Mouse (Mus musculus) myocyte (in vitro differentiated cells): ENCODE data around the gene Bik. TPM values are rescaled to one million over a fixed set of nuclear protein-coding genes. Genes with fewer than 3 reads are reported as not detected.

Experiments used
- H3K27me3 ChIP-seq: one replicate; pipeline ENCODE4 v1.6.1; 2011; ENCODE audit not compliant: control insufficient read depth, insufficient read depth, insufficient read length
- H3K36me3 ChIP-seq: one replicate; pipeline ENCODE4 v1.6.1; 2011; ENCODE audit not compliant: control insufficient read depth, insufficient read depth
- H3K4me2 ChIP-seq: one replicate; pipeline ENCODE4 v1.6.1; 2011; ENCODE audit warnings: low read depth, control low read depth
- H3K4me3 ChIP-seq: one replicate; pipeline ENCODE4 v1.5.1; 2011; ENCODE audit warnings: mild to moderate bottlenecking, control low read depth, moderate library complexity
- H3K79me2 ChIP-seq: one replicate; pipeline ENCODE4 v1.6.1; 2011; ENCODE audit not compliant: control insufficient read depth, insufficient read depth
- H3ac ChIP-seq: one replicate; pipeline ENCODE4 v1.6.1; 2011; ENCODE audit not compliant: control insufficient read depth, insufficient read length
- CEBPB ChIP-seq: IDR thresholded peaks from 2 replicates; pipeline ENCODE4 v1.6.1; 2011; ENCODE audit warnings: mild to moderate bottlenecking, moderate library complexity; ENCODE audit not compliant: poor library complexity, insufficient read depth, severe bottlenecking
- E2F4 ChIP-seq: IDR thresholded peaks from one replicate; pipeline ENCODE4 v1.6.1; 2011; ENCODE audit warnings: mild to moderate bottlenecking, control low read depth, moderate library complexity; ENCODE audit not compliant: insufficient read depth
- MAX ChIP-seq: IDR thresholded peaks from one replicate; pipeline ENCODE4 v1.6.1; 2011; ENCODE audit warnings: low read depth, mild to moderate bottlenecking, control low read depth
- MYOD1 ChIP-seq, 3 experiments: IDR thresholded peaks; one replicate each; pipeline ENCODE4 v1.6.1; 2011; ENCODE audit warnings: control low read depth in 2 of 3, low read depth in 2 of 3, mild to moderate bottlenecking in 2 of 3, moderate library complexity in 1 of 3; ENCODE audit not compliant: insufficient read length in 2 of 3, control insufficient read depth in 1 of 3
- MYOG ChIP-seq, 3 experiments: IDR thresholded peaks; one replicate each; pipeline ENCODE4 v1.6.1; 2011; ENCODE audit warnings: control low read depth in 2 of 3, low read depth in 2 of 3, mild to moderate bottlenecking in 2 of 3; ENCODE audit not compliant: insufficient read length in 2 of 3, control insufficient read depth in 1 of 3, insufficient read depth in 1 of 3
- POLR2A ChIP-seq: IDR thresholded peaks from one replicate; pipeline ENCODE4 v1.6.1; 2011; ENCODE audit warnings: low read depth, mild to moderate bottlenecking, control low read depth, moderate library complexity; ENCODE audit not compliant: insufficient read length
- POLR2AphosphoS2 ChIP-seq: IDR thresholded peaks from one replicate; pipeline ENCODE4 v1.6.1; 2011; ENCODE audit warnings: low read depth, control low read depth; ENCODE audit not compliant: insufficient read length
- REST ChIP-seq: IDR thresholded peaks from one replicate; pipeline ENCODE4 v1.6.1; 2011; ENCODE audit warnings: mild to moderate bottlenecking, control low read depth, moderate library complexity; ENCODE audit not compliant: insufficient read depth, insufficient read length
- SRF ChIP-seq: IDR thresholded peaks from one replicate; pipeline ENCODE4 v1.6.1; 2011; ENCODE audit warnings: low read depth; ENCODE audit not compliant: control insufficient read depth, insufficient read length
- TCF12 ChIP-seq: IDR thresholded peaks from one replicate; pipeline ENCODE4 v1.6.1; 2011; ENCODE audit warnings: mild to moderate bottlenecking, control low read depth; ENCODE audit not compliant: poor library complexity, insufficient read depth, severe bottlenecking
- TCF3 ChIP-seq: IDR thresholded peaks from one replicate; pipeline ENCODE4 v1.6.1; 2011; ENCODE audit warnings: low read depth, control low read depth; ENCODE audit not compliant: insufficient read length
- USF1 ChIP-seq: IDR thresholded peaks from one replicate; pipeline ENCODE4 v1.6.1; 2011; ENCODE audit warnings: low read depth, mild to moderate bottlenecking, control low read depth, moderate library complexity
- polyA plus RNA-seq: library from polyadenylated mRNA; unstranded; fragments of >200 nt; fragmentation: generic; extraction: Trizol; gene quantifications from one replicate; pipeline ENCODE4 v1.2.1, GENCODE M21; 2012; ENCODE audit warnings: missing spikeins

The Bik gene
- polyA plus RNA-seq, 1 experiment: 1.3 TPM

GRCm38 (mm10) chr15:83493856-83494571 is 32.6 kb upstream of the Bik start:
- Histone ChIP-seq H3K36me3 (peaks cover 36% of the 10 kb centered on the region), H3K4me2 (peak overlapping the region; percentile 20), H3K79me2 (no peaks in the 10 kb centered on the region), H3K27me3 (no peaks in the 10 kb centered on the region), H3K4me3 (no peak overlapping the region), H3ac (no peak overlapping the region)
- TF ChIP-seq POLR2A: no peak
- TF ChIP-seq REST: no peak
- no peak for TF ChIP-seq MAX
- TF ChIP-seq TCF12: no peak
- no peak for TF ChIP-seq CEBPB
- TF ChIP-seq USF1: no peak

DNA sequence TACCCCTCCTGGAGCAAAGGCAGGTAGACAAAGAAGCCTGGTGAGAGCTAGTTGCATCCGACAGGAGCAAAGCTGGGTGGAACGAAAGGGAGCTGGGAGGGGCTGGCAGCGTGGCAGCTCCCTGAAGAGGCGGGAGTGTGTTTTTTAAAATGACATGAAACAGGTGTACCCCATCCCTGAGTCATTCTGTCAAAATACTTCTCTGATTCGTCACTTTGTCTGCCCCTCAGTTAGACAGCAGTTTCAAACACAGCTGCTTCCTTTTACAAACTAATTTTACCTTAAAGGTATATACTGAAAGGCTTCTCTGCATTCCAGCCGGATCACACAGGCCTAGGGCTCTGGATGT is 32.1 kb upstream of the Bik start:
- H3K36me3 ChIP-seq: peaks cover 36% of the 10 kb centered on the region
- no peaks in the 10 kb centered on the region for H3K27me3 ChIP-seq

GRCm38 (mm10) chr15:83495195-83495594 is 31.5 kb upstream of the Bik start:
- no peak overlapping the region for H3K4me3 ChIP-seq
- no peak overlapping the region for H3ac ChIP-seq
- TF ChIP-seq REST (no peak), SRF (no peak), TCF12 (no peak), E2F4 (no peak), TCF3 (no peak), MYOD1 (IDR thresholded peaks at IDR 0.05; ENCODE audit: control insufficient read depth in 1 of 3, insufficient read length in 2 of 3, low read depth in 2 of 3) (no peak), CEBPB (no peak), MYOG (IDR thresholded peaks at IDR 0.05; ENCODE audit: control insufficient read depth in 1 of 3, insufficient read depth in 1 of 3, insufficient read length in 2 of 3, low read depth in 2 of 3) (no peak), MAX (no peak), POLR2A (no peak), USF1 (no peak), POLR2AphosphoS2 (no peak)
- H3K27me3 ChIP-seq: no peaks in the 10 kb centered on the region
- no peak overlapping the region for H3K4me2 ChIP-seq
- no peaks in the 10 kb centered on the region for H3K79me2 ChIP-seq
- peaks cover 32% of the 10 kb centered on the region for H3K36me3 ChIP-seq

More for the DNA sequence above, 32.1 kb upstream of the Bik start:
- Histone ChIP-seq H3ac (no peak overlapping the region), H3K4me2 (peak overlapping the region; percentile 20), H3K79me2 (no peaks in the 10 kb centered on the region), H3K4me3 (no peak overlapping the region)
- TF ChIP-seq MYOG (IDR thresholded peaks at IDR 0.05; ENCODE audit: control insufficient read depth in 1 of 3, insufficient read depth in 1 of 3, insufficient read length in 2 of 3, low read depth in 2 of 3) (peak in 2 of 3 experiments; percentile 4 to 59), TCF3 (no peak), MYOD1 (IDR thresholded peaks at IDR 0.05; ENCODE audit: control insufficient read depth in 1 of 3, insufficient read length in 2 of 3, low read depth in 2 of 3) (peak; percentile 12 to 84 (median 61)), USF1 (no peak)

DNA sequence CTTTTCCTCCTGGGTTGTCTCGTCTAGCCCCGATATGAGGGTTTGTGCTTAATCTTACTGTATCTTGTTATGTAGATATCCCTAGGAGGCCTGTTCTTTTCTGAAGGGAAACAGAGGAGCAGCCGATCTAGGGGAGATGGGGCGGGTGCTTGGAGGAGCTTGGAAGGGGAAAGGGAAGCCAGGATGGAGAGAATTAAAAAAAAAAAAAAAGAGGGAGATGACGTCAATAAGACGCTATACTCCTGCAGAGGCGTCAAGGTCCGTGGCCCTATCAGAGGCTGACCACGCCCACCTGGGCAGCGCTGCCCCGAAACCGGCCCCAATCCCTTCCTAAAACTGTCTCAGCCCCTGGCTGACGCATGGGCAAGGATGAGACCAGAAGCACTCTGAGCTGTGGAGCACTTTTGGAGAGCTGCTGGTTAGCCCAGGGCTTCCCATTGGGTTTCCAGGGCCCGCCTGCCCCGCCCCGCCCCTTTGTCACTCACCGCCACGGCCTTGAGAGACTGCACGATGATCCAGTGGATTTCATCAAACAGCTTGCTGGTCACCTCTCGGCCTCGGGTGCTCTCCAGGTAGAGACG is 30.8 kb upstream of the Bik start:
- TF ChIP-seq TCF3 (no peak), E2F4 (no peak), POLR2A (no peak), SRF (no peak), CEBPB (no peak), MAX (no peak)
- Histone ChIP-seq H3K27me3 (no peaks in the 10 kb centered on the region), H3K36me3 (peaks cover 29% of the 10 kb centered on the region), H3K4me3 (no peak overlapping the region), H3K4me2 (no peak overlapping the region), H3ac (no peak overlapping the region), H3K79me2 (no peaks in the 10 kb centered on the region)

GRCm38 (mm10) chr15:83497299-83497698 is 29.4 kb upstream of the Bik start:
- no peaks in the 10 kb centered on the region for H3K79me2 ChIP-seq
- peaks cover 25% of the 10 kb centered on the region for H3K36me3 ChIP-seq

More at GRCm38 (mm10) chr15:83497299-83497698, 29.4 kb upstream of the Bik start:
- H3ac ChIP-seq: no peak overlapping the region
- TF ChIP-seq MAX: no peak
- TF ChIP-seq TCF12: no peak
- no peak for TF ChIP-seq USF1
- no peaks in the 10 kb centered on the region for H3K27me3 ChIP-seq
- no peak overlapping the region for H3K4me3 ChIP-seq
- H3K4me2 ChIP-seq: no peak overlapping the region
